Mouse (Mus musculus): ENCODE measurements around the gene Hus1b. TPM values are rescaled to one million over a fixed set of nuclear protein-coding genes. Genes with fewer than 3 reads are reported as not detected.

Hus1b gene
- polyA plus RNA-seq, 1 experiment from 2014 or later, result 0.14 TPM

DNA sequence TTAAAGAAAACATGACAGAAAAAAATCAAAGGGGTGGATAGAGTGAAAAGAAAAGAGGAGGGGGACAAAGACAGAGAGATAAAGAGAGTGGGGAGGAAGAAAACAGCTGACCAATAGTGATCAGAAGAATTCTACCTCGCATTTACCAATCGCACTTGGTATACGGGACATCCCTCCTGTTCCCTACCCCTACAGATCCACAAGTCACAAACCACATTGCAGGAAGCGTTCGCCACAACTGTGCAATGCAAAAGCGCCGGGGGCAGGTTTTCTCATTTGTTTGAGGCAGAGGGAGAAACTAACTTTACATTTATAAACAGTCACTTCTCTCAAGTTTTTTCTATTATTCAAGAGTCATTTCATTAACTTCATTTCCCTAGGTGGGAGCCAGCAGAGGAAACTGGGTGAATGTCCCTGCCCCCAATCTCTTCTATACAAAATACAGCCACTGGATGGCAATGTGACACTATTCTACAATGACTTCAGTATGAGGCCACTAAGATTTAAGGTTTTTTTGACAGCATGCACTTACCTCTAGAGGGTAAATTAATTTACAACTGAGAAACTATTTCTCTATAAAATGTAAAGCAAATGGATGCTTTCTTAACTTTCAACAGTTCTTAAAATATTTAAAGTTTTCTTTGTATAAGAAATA lies 46.0 kb downstream of the Hus1b start:
- Histone ChIP-seq H3K4me3 (ENCODE audit: low read depth, low read length) (no peak overlapping the region), H3K36me3 (ENCODE audit: control insufficient read depth, insufficient read depth, low read length) (peaks cover 24% of the 10 kb centered on the region), H3K27ac (ENCODE audit: low read depth, low read length) (no peak overlapping the region), H3K9me3 (replicated peaks; ENCODE audit: control insufficient read depth, low read length) (no peaks in the 10 kb centered on the region), H3K27me3 (replicated peaks; ENCODE audit: control insufficient read depth, insufficient read depth, low read length) (no peaks in the 10 kb centered on the region), H3K9ac (ENCODE audit: low read length) (no peak overlapping the region), H3K4me1 (ENCODE audit: control insufficient read depth, insufficient read depth, low read length) (no peaks in the 10 kb centered on the region), H3K4me2 (ENCODE audit: low read length) (no peak overlapping the region)
- ATAC-seq, result no peak
- peak; percentile 26 for DNase-seq (ENCODE audit: low spot score)
- WGBS, result 93% methylated on average over 7 of the region's 7 CpGs

Other genes starting within 250 kb of the Hus1b start
- 0.04 and 0.10 TPM in 2 replicates for gene Irf4, start 198.5 kb downstream of the Hus1b start, polyA plus RNA-seq (2014; fragmentation: Nextera tagmentation; extraction: Ambion mirVana)
- 54.6 and 63.5 TPM in 2 replicates for gene Exoc2, start 26.3 kb upstream of the Hus1b start, polyA plus RNA-seq (2014; fragmentation: Nextera tagmentation; extraction: Ambion mirVana)
- gene Gm5447, start 26.4 kb upstream of the Hus1b start, polyA plus RNA-seq (2014; fragmentation: Nextera tagmentation; extraction: Ambion mirVana), result not detected in 2 replicates

Measured in forebrain, embryonic 14.5 days (tissue).